Mouse (Mus musculus) CD4-positive, CD25-positive, alpha-beta regulatory T cell, adult 2 months (primary cell): ENCODE data around the gene Plxna2.

ENCODE experiments used
- DNase-seq: peaks from one replicate; pipeline ENCODE4 v3.0.0-alpha.2; 2012; ENCODE audit warnings: low read depth, low spot score

The Plxna2 gene

DNA sequence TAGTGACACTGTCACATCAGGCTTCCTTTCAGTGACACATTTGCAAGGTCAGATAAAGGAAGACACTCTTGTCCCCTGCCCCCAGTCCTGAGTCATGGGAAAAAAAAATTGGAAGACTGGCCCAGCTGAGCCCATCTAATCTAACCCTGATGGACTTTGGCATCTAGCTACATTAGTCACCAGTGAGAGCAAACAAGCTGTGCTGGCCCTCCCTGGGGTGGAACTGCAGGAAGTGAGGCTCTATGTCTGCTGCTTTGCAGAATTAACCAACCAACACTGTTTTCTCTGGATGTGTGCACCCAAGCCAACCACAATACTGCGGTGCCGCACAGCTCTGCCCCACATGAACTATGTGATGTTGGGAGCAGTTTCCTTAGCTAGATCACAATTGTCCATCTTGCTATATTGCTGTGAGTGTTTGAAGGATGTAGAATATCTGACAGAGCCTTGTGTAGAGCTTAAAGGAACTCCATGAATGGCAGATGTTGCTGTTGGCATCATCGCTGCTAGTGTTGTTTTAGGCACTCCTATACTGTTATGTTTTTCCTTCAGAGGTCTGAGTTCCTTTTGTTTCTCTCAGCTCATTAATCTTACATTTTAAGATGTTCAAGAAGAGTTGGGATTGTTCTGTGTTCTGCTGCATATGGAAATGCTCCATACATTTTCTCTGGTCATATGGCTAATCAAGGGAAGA is 42.6 kb downstream of the Plxna2 start:
- no peak for DNase-seq

DNA sequence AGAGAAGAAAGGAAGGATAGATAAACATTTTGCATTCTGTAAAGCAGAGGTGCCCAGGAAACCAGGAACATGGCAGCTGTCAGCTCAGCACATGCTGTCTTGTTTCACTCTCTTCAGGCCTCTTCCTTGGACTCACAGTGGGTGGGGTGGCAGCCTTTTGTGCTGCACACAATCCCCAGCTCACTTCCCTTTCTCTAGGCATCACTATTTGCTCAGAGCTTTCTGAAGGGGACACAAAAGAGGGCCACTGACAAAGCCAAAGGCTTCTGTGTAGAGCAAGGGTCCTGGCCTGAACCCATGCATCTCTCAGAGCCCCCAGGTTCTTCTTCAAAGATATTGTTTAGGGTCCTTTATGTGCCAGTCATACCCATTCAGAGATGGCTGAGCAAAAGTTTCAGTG is 45.0 kb downstream of the Plxna2 start:
- DNase-seq: no peak

DNA sequence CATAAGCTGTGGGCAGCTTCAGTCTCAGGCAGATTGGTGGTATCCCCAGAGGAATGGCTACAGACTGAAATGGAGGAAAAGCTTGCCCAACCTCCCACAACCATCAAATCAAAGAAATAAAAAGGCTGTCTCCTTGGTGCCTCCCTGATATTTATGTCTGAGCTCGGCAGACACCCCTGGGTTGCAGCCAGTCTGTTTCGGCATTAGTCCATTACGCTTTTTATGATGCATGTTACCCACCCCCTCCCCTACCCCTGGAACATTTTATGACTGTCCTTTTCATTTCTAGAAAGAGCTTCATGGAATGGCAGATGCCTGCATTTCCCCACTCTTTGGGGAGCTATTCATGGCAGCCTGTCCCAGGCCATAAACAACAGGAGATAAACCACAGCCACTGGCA is 47.7 kb downstream of the Plxna2 start:
- DNase-seq: no peak

DNA sequence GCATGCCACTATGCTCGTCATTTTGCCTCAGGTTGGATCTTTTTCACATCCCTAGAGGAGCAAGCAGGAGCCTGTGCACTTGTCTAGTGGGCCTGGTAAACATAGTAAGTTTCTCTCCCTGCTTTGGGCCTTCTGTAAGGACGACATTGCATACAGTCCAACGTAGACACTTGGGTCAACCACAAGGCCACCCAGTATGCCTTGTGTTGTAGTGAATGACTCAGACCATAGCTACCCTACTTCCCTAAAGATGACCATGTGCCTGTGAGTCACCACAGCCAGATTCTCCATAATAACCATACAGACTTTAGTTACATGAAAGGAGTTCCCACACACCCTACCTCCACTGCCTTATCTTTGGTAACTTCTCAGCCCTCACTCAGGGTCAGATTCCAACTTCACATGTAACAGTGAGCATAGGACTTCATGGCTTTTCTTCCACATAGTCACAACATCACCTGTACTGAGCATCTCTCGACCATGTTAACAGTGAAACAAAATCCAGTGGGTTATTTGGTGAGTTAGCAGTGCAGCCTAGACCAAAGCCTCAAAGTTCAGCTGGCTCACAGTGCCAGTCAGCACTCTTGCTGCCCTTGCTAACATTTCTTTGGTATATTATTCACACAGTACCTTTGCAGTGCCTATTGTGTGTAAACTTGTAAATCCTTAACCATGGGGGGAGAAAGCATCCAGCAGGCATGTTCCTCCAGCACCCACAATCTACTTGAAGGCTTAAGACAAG is 53.9 kb downstream of the Plxna2 start:
- no peak for DNase-seq

DNA sequence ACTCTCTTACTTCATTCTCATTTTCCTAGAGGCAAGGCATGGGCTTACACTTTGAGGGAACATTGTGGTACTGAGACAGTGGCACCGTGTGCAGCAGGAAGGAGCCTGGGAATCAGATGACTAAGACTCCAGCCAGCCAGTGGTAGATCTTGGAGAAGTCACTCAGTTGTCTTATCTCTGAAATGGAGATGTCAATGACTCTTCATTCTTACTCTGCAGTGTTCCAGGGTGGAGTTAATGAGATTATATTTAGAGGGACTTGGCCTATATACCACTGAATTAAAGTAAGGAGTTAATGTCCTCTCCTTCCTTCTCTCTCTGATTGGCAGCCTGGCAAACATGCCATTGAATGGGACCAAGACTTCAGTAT is 54.5 kb downstream of the Plxna2 start:
- no peak for DNase-seq

DNA sequence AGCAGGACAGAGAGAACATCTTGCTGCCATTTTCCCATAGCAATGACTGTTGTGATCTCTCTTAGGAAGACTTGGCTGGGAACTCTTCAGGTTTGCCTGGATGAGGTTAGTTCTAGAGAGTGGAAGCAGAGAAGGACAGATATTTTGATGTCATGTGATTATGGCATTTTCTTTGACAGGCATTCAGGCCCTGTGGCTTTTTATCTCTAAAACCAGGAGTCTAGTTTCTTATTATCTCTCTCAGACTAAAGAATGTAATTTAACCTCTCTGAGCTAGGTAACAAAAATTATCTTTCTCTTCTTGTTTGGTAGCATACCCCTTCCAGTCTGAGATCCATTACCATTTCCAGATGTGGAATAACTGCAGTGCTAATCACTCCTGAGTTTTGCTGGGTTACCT is 55.2 kb downstream of the Plxna2 start:
- DNase-seq: no peak

DNA sequence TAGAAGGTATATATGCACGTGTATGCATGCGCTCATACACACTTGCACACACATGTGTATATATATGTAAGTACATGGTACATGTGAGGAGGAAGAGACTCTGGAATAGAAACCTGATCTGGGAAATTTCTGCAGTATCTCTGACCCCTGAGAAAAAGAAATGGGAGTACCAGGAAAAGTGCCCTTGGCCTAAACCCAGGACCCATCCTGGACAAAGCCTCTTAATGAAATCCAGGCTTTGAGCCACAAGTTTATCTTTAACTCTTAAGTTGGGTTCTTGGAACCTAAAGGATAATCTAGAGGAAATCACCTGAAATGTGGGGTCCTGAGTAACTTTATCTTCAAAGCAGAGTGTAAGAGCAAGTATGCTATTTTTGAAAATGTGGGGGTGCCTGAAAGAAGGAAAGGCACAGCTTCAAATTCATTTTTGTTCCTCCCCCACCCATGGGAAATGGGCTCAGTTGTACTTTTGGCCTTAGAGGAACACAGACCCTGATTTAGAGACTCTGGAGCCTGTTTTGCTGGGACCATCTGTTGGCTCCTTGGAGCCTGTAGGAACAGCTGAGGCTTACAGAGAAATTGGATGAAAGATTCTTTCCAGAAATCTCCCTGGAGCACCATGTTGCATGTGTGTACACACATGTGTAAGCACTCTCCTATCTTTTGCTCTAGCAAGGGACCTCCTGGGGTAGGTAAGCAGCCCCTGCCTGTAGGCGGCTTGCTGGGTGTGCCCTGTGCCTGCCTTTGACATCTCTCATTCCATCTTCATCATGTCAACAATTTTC is 57.3 kb downstream of the Plxna2 start:
- DNase-seq: no peak

DNA sequence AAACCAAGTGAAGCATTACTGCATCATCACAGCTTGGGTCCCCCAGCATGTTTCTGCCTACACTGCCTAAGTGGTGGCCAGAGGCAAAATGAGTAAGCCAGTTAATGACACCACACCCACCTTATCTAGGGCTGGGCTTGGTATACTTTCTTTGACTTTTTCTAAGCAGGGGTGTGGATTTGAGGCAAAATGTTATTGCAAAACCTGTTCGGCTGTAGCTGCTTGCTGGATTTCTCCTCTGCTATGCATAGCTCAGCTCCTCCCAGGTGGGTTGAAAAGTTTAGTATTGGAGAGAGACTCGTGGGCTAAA is 57.8 kb downstream of the Plxna2 start:
- DNase-seq: no peak

DNA sequence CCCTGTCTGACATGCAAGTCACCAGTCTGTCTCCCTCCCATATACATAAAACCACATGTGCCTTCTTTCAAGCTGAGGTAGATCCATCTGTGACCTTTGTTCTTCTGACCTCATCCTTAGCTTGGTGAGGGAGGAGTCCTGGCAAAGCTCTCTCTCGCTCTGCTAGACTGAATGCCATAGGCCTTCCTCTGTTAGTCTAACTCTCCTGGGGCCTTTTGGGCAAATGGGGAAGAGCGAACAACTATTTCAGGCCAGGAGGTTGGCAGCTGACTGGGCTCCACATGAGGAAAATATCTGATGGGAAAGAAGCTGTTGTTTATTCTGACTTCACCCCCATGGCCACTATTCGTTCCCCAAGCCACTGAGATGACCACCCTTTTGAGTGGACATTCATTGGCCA is 59.9 kb downstream of the Plxna2 start:
- no peak for DNase-seq

DNA sequence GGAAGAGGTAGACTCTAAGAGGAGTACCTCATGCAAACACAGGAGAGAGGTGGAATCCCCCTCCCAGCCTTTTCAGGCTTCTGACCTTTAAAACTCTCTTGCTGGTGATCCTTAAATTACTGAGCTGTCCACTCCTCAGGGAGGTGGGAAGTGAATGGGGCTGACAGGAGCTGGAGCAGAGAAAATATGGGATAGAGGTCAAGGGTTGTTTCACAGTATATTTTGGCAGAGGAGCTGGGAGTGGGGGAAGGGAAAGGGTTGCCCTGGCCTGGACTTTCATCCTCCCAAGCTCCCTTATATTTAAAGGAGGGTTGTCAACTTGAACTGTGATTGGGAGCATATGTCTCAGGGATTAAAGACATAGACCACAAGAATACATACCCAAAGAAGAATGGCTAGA is 61.1 kb downstream of the Plxna2 start:
- no peak for DNase-seq

DNA sequence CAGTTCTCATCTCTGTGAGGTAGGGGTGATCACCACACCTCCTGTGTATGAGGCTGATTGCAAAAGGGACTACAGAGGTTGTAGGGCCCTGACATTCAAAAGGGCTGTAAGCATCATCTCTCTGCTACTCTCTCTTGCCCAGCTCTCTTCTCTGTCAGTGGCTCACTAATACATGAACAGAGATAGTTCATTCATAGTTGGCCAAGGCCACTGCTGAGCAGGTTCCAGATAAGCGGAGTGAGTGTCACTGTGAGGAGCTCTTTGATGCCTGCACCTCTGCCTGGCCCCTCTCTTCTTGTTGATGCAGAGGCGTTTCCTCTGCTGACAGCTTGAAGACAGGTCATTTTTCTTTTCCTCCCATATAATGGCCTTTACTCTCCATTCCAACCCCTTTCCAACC is 62.1 kb downstream of the Plxna2 start:
- no peak for DNase-seq

DNA sequence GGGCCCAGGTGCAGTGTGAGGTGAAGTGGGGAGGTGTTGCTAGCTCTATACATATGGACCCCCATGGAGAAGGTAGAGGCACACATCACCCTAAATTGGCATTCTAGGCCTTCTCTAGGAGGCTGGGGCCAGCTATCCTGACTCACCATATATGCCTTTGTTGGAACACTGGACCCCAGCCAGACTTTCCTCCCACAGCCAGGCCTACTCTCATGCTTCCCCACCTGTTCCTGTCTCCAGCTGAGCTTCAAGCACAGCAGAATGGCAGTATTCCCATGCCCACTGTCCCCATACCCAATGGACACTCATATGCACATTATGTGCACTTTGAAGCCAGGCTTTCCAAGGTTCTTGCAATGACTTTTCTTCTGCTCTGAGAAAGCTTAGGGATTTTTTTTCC is 64.0 kb downstream of the Plxna2 start:
- no peak for DNase-seq

DNA sequence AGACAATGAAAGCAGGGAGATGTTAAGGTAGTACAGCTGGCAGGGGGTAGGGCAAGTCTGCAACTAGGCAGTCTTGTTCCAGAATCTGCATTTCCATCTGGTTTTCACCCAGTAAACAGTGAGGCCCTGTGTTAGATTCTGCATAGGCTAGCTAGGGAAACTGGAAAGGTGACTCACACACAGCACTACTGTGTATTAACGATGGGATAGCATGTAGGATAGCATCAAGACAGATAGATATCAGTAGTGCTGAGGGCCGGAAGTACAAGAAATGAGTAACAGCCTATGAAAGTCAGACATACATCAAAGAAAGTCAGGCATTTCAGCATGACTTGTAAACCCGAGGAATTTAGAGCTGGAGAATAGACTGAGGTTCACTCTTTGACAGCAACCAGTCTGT is 65.1 kb downstream of the Plxna2 start:
- DNase-seq: no peak

DNA sequence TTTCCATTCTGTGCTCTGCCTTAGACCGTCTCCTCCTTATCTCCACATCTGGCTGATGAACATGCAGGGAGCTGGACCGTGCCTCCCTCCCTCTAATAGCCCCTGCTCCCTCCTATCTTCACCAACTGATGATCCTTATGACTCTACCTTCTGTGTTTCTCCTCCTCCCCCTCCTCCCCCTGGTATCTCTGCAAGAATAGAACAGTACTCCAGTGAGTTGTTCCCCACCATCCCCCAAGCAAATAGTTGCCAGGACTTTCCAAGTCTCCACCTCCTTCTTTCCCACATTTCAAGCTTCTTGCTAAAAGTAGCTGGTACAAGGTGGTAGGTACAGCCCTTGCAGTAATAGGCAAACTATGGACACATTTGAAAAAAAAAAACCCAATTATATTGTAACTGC is 67.9 kb downstream of the Plxna2 start:
- no peak for DNase-seq

DNA sequence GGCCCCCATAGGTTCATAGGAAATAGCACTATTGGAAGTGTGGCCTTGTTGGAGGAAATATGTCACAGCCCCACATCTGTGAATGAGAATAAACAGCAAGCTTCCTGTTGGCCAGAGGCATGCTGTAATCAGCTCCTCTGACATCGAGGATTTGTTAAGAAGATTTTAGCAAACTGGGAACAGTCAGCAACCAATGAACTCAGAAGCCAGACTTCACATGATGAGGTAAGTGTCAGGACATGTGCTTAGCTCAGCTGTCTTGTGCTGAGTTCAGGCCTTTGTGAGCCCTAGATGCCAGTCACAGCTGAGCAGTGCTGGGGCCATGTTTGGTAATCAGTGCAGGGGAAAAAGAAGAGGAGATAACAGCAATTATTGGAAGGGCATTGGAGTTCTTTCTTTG is 69.7 kb downstream of the Plxna2 start:
- no peak for DNase-seq

DNA sequence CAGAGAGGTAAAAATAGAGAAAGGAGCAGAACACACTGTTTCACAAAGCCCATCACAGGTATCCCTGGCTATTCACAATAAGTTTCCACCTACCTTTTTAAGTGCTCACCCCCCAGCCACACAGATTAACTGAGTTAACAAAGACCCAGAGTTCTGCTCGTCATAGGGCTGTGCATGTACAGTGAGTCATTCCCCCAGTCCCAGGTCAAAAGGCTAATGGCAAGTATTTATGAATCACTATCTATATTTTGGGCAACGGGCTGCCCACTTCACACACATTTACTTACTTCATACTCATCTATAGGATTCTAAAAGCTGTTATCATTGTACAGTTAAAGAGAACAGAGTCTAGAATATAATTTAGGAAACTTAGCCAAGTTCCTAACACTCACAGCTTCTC is 70.1 kb downstream of the Plxna2 start:
- DNase-seq: no peak

DNA sequence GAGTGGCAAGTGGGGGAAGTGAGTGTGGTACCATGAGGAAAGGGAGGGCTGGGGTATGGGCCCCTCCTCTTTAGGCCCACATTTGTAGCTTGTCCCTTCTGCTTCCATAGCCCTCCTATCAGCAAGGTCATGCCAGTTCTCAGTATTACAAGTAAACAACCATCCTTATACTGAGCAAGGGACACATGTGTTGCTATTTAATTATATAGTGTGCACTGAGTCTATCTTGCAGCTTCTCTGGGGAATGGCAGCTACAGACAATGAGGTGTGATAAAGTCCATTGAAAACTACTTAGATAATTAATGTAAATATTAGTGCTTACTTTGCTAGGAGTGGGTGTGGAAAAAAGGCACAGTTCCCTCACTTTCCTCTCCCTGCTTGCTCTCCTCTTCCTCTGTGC is 75.0 kb downstream of the Plxna2 start:
- no peak for DNase-seq

DNA sequence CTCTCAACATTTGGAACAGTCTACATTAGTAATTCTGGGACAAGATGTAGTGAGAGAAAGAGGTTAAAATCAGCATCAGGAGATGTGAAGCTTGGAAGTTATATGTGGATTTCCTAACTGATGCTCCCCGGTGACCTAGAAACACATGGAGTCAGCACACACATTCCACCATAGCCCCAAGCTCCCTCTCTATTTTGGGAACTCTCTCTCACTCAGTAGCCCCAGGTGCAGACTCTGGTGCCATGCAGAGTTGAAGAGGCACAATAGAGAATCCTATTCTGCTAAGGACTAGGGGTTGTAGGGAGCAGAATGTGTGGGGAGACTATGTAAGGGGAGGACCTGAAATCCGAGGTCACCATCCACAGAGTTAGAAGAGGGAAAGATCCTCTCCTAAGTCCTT is 75.5 kb downstream of the Plxna2 start:
- no peak for DNase-seq

DNA sequence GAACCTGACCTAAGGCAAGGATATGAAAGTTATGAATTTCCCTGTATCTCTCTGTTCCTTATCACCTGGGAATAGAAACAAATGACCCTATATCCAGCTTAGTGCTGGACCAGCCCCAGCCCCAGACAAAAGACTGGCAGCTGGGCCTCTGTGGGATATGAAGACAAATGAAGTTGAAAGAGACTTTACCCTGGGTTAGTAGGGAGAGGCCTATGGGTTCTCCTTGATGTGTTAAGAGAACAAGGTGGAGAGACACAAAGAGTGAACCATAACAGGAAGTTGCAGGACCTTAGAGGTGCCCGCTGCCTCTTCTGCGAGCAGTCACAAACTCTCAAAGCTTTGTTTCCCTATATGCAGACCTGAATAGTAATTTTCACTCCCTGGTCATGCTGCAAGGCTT is 76.8 kb downstream of the Plxna2 start:
- DNase-seq: no peak

DNA sequence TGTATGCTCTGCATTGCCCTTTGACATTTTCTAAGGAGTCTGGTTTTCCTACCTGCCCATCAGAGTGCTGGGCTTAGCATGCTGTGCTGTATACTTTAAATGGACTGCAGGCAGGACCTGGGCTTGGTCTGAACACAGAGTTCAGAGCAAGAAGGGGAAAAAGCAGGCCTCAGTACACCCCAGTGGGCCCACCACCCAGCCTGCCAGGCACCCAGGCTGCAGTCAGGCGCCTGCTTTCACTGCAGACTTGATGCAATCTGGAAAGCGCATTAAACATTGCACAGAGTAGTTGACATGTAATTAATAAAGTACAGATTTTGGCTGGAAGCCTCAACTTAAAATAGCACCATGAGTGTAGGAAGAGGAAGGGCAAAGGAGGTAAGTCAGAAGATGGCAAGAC is 79.4 kb downstream of the Plxna2 start:
- DNase-seq: no peak

DNA sequence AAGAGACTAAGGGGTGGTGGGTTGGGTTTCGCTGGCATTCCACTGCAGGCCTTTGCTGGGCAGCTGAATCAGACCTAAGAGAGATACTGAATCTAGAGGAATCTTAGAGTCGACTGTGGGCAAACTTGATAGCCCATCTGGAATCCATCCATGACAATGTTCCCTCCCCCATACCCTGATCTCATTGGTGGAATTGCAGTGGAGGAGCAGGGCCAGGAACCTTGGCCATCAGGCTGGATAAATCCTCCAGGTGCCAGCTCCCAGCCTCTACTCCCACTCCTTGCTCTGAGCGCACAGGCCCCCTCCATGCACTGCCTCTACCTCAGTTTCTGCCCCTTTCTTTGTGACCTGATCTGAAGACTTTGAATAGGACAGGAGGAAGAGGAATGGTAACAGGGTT is 81.3 kb downstream of the Plxna2 start:
- DNase-seq: no peak

DNA sequence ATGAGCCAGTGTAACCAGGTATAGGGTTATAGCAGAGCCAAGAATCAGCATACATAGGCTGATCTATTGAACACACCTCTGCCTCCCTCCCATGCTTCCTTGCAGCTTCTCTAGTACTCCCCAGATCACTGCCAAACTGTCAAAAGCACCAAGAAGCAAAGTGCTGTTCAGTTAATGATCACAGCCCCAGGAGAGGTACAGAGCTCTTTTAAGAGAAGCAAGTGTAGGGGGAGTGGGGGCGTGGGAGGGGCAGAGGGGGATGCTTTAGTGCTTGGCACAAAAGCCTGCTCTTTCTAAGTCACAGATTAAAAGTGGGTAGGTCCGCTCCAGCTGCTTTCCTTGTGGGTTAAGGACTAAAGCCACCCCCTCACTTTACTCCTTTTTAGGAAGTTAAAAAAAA is 85.2 kb downstream of the Plxna2 start:
- no peak for DNase-seq
